Comparison of ENCODE assay signal across 9 mouse cellular contexts in genomic region chr13:49362364-49362763, GRCm38 (mm10). TPM values are rescaled to one million over a fixed set of nuclear protein-coding genes. Genes with fewer than 3 reads are reported as not detected.
DNase-seq lines count a peak whose midpoint lies in the region; ATAC-seq and TF ChIP-seq lines count a peak whose summit lies in the region.
"Had no signal": no experiment of that assay in that cellular context is flagged by ENCODE, and none has a peak within 500 bp of the region (broad histone marks: within the 10 kb centered on the region; RNA-seq: fewer than 3 reads in every experiment).

No protein-coding gene starts in this region.

- H3K4me2 ChIP-seq in hindbrain, postnatal 0 days (ENCODE audit: low read depth, low read length): no peak overlapping the region
- H3K4me2 ChIP-seq in hindbrain, embryonic 16.5 days (ENCODE audit: low read length): no peak overlapping the region
- 0 out of 2 replicates have a peak overlapping the region, but pooled peaks have one; percentile 6 for H3K4me2 ChIP-seq in heart, embryonic 12.5 days
- no peak overlapping the region for H3K4me2 ChIP-seq in stomach, postnatal 0 days (replicated peaks; ENCODE audit: low read depth)
- H3K4me2 ChIP-seq: limb, embryonic 12.5 days had no signal

- WGBS in hindbrain, postnatal 0 days: 62% methylated on average over 7 of the region's 7 CpGs
- 76% methylated on average over 7 of the region's 7 CpGs for WGBS in hindbrain, embryonic 16.5 days
- 71% methylated on average over 7 of the region's 7 CpGs for WGBS in heart, embryonic 12.5 days
- 57% methylated on average over 7 of the region's 7 CpGs for WGBS in stomach, postnatal 0 days

- no peaks in the 10 kb centered on the region for H3K36me3 ChIP-seq in hindbrain, postnatal 0 days (ENCODE audit: insufficient read depth, low read length)
- no peaks in the 10 kb centered on the region for H3K36me3 ChIP-seq in hindbrain, embryonic 16.5 days (ENCODE audit: control insufficient read depth, insufficient read depth, low read length)
- H3K36me3 ChIP-seq in heart, embryonic 12.5 days: peaks cover 11% of the 10 kb centered on the region
- H3K36me3 ChIP-seq in stomach, postnatal 0 days (ENCODE audit: control insufficient read depth, insufficient read depth, low read length): no peaks in the 10 kb centered on the region

- no peaks in the 10 kb centered on the region for H3K27me3 ChIP-seq in hindbrain, postnatal 0 days (ENCODE audit: insufficient read depth, low read length)
- no peaks in the 10 kb centered on the region for H3K27me3 ChIP-seq in hindbrain, embryonic 16.5 days (replicated peaks; ENCODE audit: control insufficient read depth, insufficient read depth, low read length)
- H3K27me3 ChIP-seq in heart, embryonic 12.5 days (replicated peaks): no peaks in the 10 kb centered on the region
- no peaks in the 10 kb centered on the region for H3K27me3 ChIP-seq in stomach, postnatal 0 days (ENCODE audit: control insufficient read depth, insufficient read depth, low read length)
- H3K27me3 ChIP-seq: limb, embryonic 12.5 days had no signal

- peaks cover 16% of the 10 kb centered on the region; the same call in 1 of the 2 replicates for H3K4me1 ChIP-seq in hindbrain, postnatal 0 days (ENCODE audit: insufficient read depth, low read length)
- peaks cover 14% of the 10 kb centered on the region; the same call in 1 of the 2 replicates for H3K4me1 ChIP-seq in hindbrain, embryonic 16.5 days (ENCODE audit: control insufficient read depth, insufficient read depth, low read depth, low read length)
- peaks cover 73% of the 10 kb centered on the region for H3K4me1 ChIP-seq in heart, embryonic 12.5 days (replicated peaks)
- peaks cover 11% of the 10 kb centered on the region for H3K4me1 ChIP-seq in stomach, postnatal 0 days (replicated peaks; ENCODE audit: control insufficient read depth, insufficient read depth)

- H3K4me3 ChIP-seq in hindbrain, postnatal 0 days (ENCODE audit: low read length): no peak overlapping the region
- no peak overlapping the region for H3K4me3 ChIP-seq in hindbrain, embryonic 16.5 days (ENCODE audit: low read length)
- H3K4me3 ChIP-seq in heart, embryonic 12.5 days: no peak overlapping the region
- no peak overlapping the region for H3K4me3 ChIP-seq in stomach, postnatal 0 days (ENCODE audit: low read depth, low read length)
- H3K4me3 ChIP-seq: limb, embryonic 12.5 days had no signal

- H3K9ac ChIP-seq in hindbrain, postnatal 0 days (replicated peaks; ENCODE audit: low read length): no peak overlapping the region
- H3K9ac ChIP-seq in hindbrain, embryonic 16.5 days (ENCODE audit: low read depth, low read length): no peak overlapping the region
- 0 out of 2 replicates have a peak overlapping the region, but pooled peaks have one; percentile 37 for H3K9ac ChIP-seq in heart, embryonic 12.5 days
- H3K9ac ChIP-seq in stomach, postnatal 0 days (ENCODE audit: low read length): no peak overlapping the region
- H3K9ac ChIP-seq: limb, embryonic 12.5 days had no signal

- no peak for TF ChIP-seq CTCF in hindbrain, postnatal 0 days (IDR thresholded peaks at IDR 0.05; ENCODE audit: low read depth)
- no peak for TF ChIP-seq CTCF in stomach, postnatal 0 days (IDR thresholded peaks at IDR 0.05; ENCODE audit: low read depth)

- no peak for DNase-seq in hindbrain, postnatal 0 days (ENCODE audit: low spot score)
- DNase-seq in retina, postnatal 1 day: peak; percentile 20
- DNase-seq in retina, embryonic 14.5 days (ENCODE audit: low spot score): no peak
- no peak for DNase-seq in stomach, postnatal 0 days (ENCODE audit: low spot score)
- no peak for DNase-seq in spleen, postnatal 36 days (ENCODE audit: low spot score in 2 of 2)
- no peak for DNase-seq in embryo, embryonic 10.5 days (ENCODE audit: low spot score)

- TF ChIP-seq EP300 in stomach, postnatal 0 days (optimal IDR thresholded peaks at IDR 0.05): no peak

- peak; percentile 38; the same call in 1 of the 2 replicates for ATAC-seq in hindbrain, postnatal 0 days
- ATAC-seq in hindbrain, embryonic 16.5 days: no peak
- no peak for ATAC-seq in heart, embryonic 12.5 days (ENCODE audit: insufficient number of reproducible peaks, low FRiP score)
- ATAC-seq in stomach, postnatal 0 days (ENCODE audit: low FRiP score, low TSS enrichment): peak; percentile 25; the same call in 1 of the 2 replicates

- H3K9me3 ChIP-seq in hindbrain, postnatal 0 days (ENCODE audit: low read length): no peaks in the 10 kb centered on the region
- H3K9me3 ChIP-seq in hindbrain, embryonic 16.5 days (ENCODE audit: control insufficient read depth, low read length): no peaks in the 10 kb centered on the region
- H3K9me3 ChIP-seq in heart, embryonic 12.5 days (replicated peaks): no peaks in the 10 kb centered on the region
- H3K9me3 ChIP-seq in stomach, postnatal 0 days (ENCODE audit: control insufficient read depth, low read length): no peaks in the 10 kb centered on the region
- H3K9me3 ChIP-seq: limb, embryonic 12.5 days had no signal

- peak overlapping the region; percentile 54 for H3K27ac ChIP-seq in hindbrain, postnatal 0 days
- no peak overlapping the region for H3K27ac ChIP-seq in hindbrain, embryonic 16.5 days (ENCODE audit: low read depth, low read length)
- H3K27ac ChIP-seq in heart, embryonic 12.5 days (ENCODE audit: poor library complexity, severe bottlenecking): peak overlapping the region; percentile 56
- H3K27ac ChIP-seq in stomach, postnatal 0 days (replicated peaks): peak overlapping the region; percentile 56; the same call in 1 of the 2 replicates

RNA-seq across cellular contexts. Expression of gene Bicd2, which starts 21.0 kb away (rescaled TPM):
- 48.2 and 51.2 TPM in 2 replicates for total RNA-seq in hindbrain, postnatal 0 days (2014; rRNA removed)
- polyA plus RNA-seq in hindbrain, postnatal 0 days (2015; fragmentation: Nextera tagmentation; extraction: Ambion mirVana): 23.3 and 25.1 TPM in 2 replicates
- 25.3 and 30.5 TPM in 2 replicates for polyA plus RNA-seq in hindbrain, embryonic 16.5 days (2015; fragmentation: Nextera tagmentation; extraction: Ambion mirVana)
- polyA plus RNA-seq in heart, embryonic 12.5 days (2016; fragmentation: Nextera tagmentation; extraction: Ambion mirVana): 53.5 and 54.0 TPM in 2 replicates
- 19.6 TPM in 2 replicates for polyA plus RNA-seq in stomach, postnatal 0 days (2015; fragmentation: Nextera tagmentation; extraction: Ambion mirVana)

RNA-seq across cellular contexts. Expression of gene Fgd3, which starts 42.3 kb away (rescaled TPM):
- 6.3 and 8.4 TPM in 2 replicates for total RNA-seq in hindbrain, postnatal 0 days (2014; rRNA removed)
- polyA plus RNA-seq in hindbrain, postnatal 0 days (2015; fragmentation: Nextera tagmentation; extraction: Ambion mirVana): 1.6 TPM in 2 replicates
- polyA plus RNA-seq in hindbrain, embryonic 16.5 days (2015; fragmentation: Nextera tagmentation; extraction: Ambion mirVana): 1.6 TPM in 2 replicates
- polyA plus RNA-seq in heart, embryonic 12.5 days (2016; fragmentation: Nextera tagmentation; extraction: Ambion mirVana): 0.13 and 0.15 TPM in 2 replicates
- polyA plus RNA-seq in stomach, postnatal 0 days (2015; fragmentation: Nextera tagmentation; extraction: Ambion mirVana): 0.23 and 0.25 TPM in 2 replicates

RNA-seq across cellular contexts. Expression of gene Ippk, which starts 58.7 kb away (rescaled TPM):
- total RNA-seq in hindbrain, postnatal 0 days (2014; rRNA removed): 9.2 and 11.9 TPM in 2 replicates
- polyA plus RNA-seq in hindbrain, postnatal 0 days (2015; fragmentation: Nextera tagmentation; extraction: Ambion mirVana): 10.2 and 10.8 TPM in 2 replicates
- polyA plus RNA-seq in hindbrain, embryonic 16.5 days (2015; fragmentation: Nextera tagmentation; extraction: Ambion mirVana): 13.6 and 14.3 TPM in 2 replicates
- polyA plus RNA-seq in heart, embryonic 12.5 days (2016; fragmentation: Nextera tagmentation; extraction: Ambion mirVana): 13.1 and 14.0 TPM in 2 replicates
- 22.1 and 23.4 TPM in 2 replicates for polyA plus RNA-seq in stomach, postnatal 0 days (2015; fragmentation: Nextera tagmentation; extraction: Ambion mirVana)

Comparison
In these comparisons a context has a peak if more than half of its experiments do, and no peak if none do; other contexts are left out.
1. ATAC-seq: peak in hindbrain, postnatal 0 days (single experiment) and stomach, postnatal 0 days (single experiment); none in hindbrain, embryonic 16.5 days (single experiment) and heart, embryonic 12.5 days (single experiment).